Mouse (Mus musculus) neural tube, embryonic 14.5 days (tissue): ENCODE data around the gene Tanc1. TPM values are rescaled to one million over a fixed set of nuclear protein-coding genes. Genes with fewer than 3 reads are reported as not detected.

Experiments
- ATAC-seq: fragments of 200-750 bp; cut with Nextera tagmentation; 2 replicates; pipeline ENCODE4 v1.8.0; 2017; ENCODE audit warnings: low read depth, mild to moderate bottlenecking, moderate TSS enrichment, moderate library complexity
- H3K27ac ChIP-seq: fragments of 300-500 bp; sonication (generic); 2 replicates; pipeline ENCODE4 v1.5.1; 2014; ENCODE audit warnings: low read depth, mild to moderate bottlenecking, control low read depth, low read length, moderate library complexity, mixed read lengths
- H3K27me3 ChIP-seq: fragments of 300-500 bp; sonication (generic); 2 replicates; pipeline ENCODE4 v1.6.1; 2014; ENCODE audit warnings: low read length; ENCODE audit not compliant: control insufficient read depth, insufficient read depth
- H3K36me3 ChIP-seq: fragments of 300-500 bp; sonication (generic); 2 replicates; pipeline ENCODE4 v1.6.1; 2014; ENCODE audit warnings: low read length, mixed read lengths; ENCODE audit not compliant: control insufficient read depth, insufficient read depth
- H3K4me1 ChIP-seq: fragments of 300-500 bp; sonication (generic); 2 replicates; pipeline ENCODE4 v1.6.1; 2014; ENCODE audit warnings: low read length; ENCODE audit not compliant: control insufficient read depth, insufficient read depth
- H3K4me2 ChIP-seq: fragments of 300-500 bp; sonication (generic); 2 replicates; pipeline ENCODE4 v1.6.1; 2014; ENCODE audit warnings: mild to moderate bottlenecking, low read depth, low read length, control low read depth
- H3K4me3 ChIP-seq: fragments of 300-500 bp; sonication (generic); 2 replicates; pipeline ENCODE4 v1.5.1; 2014; ENCODE audit warnings: low read depth, low read length, control low read depth, mixed read lengths
- H3K9ac ChIP-seq: fragments of 300-500 bp; sonication (generic); replicated peaks from 2 replicates; pipeline ENCODE4 v1.6.1; 2014; ENCODE audit warnings: low read depth, mild to moderate bottlenecking, control low read depth, low read length, mixed read lengths
- H3K9me3 ChIP-seq: fragments of 300-500 bp; sonication (generic); 2 replicates; pipeline ENCODE4 v1.6.1; 2016; ENCODE audit warnings: low read length; ENCODE audit not compliant: control insufficient read depth
- WGBS: fragments of 180-500 bp; shearing (Covaris S2); extraction: QIAGEN DNeasy Blood & Tissue Kit; methylation state at CpG from one replicate; pipeline ENCODE4 v1.1.7; 2014; 5-methylcytosine and 5-hydroxymethylcytosine counted together
- polyA plus RNA-seq: library from polyadenylated mRNA; unstranded; fragments of >200 nt; fragmentation: Nextera tagmentation; extraction: Ambion mirVana; gene quantifications from 2 replicates; pipeline ENCODE4 v1.2.1, GENCODE M21; 2014

Tanc1 gene
- polyA plus RNA-seq, 1 experiment from 2014 or later = 5.2 TPM

- Histone ChIP-seq H3K4me1 (peaks cover 10% of the 10 kb centered on the region), H3K4me3 (no peak overlapping the region), H3K27me3 (no peaks in the 10 kb centered on the region), H3K27ac (no peak overlapping the region), H3K36me3 (no peaks in the 10 kb centered on the region), H3K9ac (no peak overlapping the region), H3K4me2 (no peak overlapping the region), H3K9me3 (no peaks in the 10 kb centered on the region)
- no peak for ATAC-seq
- WGBS = 92% methylated on average over 5 of the region's 5 CpGs
Observed at GRCm38 (mm10) chr2:59723311-59723710, 111.5 kb downstream of the Tanc1 start.

GRCm38 (mm10) chr2:59725518-59726185 is 113.8 kb downstream of the Tanc1 start:
- Histone ChIP-seq H3K36me3 (no peaks in the 10 kb centered on the region), H3K4me1 (peaks cover 10% of the 10 kb centered on the region), H3K27me3 (no peaks in the 10 kb centered on the region), H3K4me3 (no peak overlapping the region), H3K9me3 (no peaks in the 10 kb centered on the region), H3K4me2 (no peak overlapping the region), H3K9ac (no peak overlapping the region), H3K27ac (no peak overlapping the region)
- 56% methylated on average over 14 of the region's 14 CpGs for WGBS
- no peak for ATAC-seq

DNA sequence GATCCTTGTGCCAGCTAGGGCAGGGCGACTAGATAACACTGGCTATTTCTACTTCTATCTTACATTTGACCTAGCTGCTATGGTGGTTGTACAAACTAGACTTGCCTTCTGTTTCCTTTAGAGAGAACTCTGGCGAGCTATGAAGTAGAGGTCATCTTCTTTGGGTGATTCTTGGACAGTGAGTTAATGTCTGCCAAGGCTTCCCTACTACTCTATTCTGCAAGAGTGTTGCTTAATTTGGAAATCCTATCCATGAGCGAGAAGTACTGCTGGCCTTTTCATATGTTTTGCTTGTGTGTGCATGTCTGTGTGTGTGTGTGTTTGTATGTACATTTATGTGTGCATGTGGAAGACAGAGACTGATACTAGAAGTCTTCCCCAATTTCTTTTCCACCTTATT is 120.0 kb downstream of the Tanc1 start:
- no peak overlapping the region for H3K27ac ChIP-seq
- no peak overlapping the region for H3K4me2 ChIP-seq
- ATAC-seq = no peak
- no peaks in the 10 kb centered on the region for H3K36me3 ChIP-seq
- peaks cover 12% of the 10 kb centered on the region for H3K4me1 ChIP-seq
- H3K27me3 ChIP-seq = no peaks in the 10 kb centered on the region
- 95% methylated on average over 3 of the region's 3 CpGs for WGBS
- H3K9ac ChIP-seq = no peak overlapping the region
- no peaks in the 10 kb centered on the region for H3K9me3 ChIP-seq
- H3K4me3 ChIP-seq = no peak overlapping the region

GRCm38 (mm10) chr2:59733410-59733809 is 121.6 kb downstream of the Tanc1 start:
- H3K9me3 ChIP-seq = no peaks in the 10 kb centered on the region
- H3K9ac ChIP-seq = no peak overlapping the region
- WGBS = 80% methylated on average over 5 of the region's 5 CpGs
- no peak overlapping the region for H3K4me3 ChIP-seq
- no peaks in the 10 kb centered on the region for H3K36me3 ChIP-seq
- no peaks in the 10 kb centered on the region for H3K27me3 ChIP-seq
- H3K27ac ChIP-seq = no peak overlapping the region
- H3K4me2 ChIP-seq = no peak overlapping the region
- peaks cover 15% of the 10 kb centered on the region for H3K4me1 ChIP-seq
- no peak for ATAC-seq

- Histone ChIP-seq H3K9me3 (no peaks in the 10 kb centered on the region), H3K4me1 (peaks cover 15% of the 10 kb centered on the region), H3K4me2 (no peak overlapping the region; the same call in 1 of the 2 replicates), H3K36me3 (no peaks in the 10 kb centered on the region), H3K4me3 (no peak overlapping the region), H3K27ac (peak overlapping the region; percentile 79), H3K9ac (no peak overlapping the region), H3K27me3 (no peaks in the 10 kb centered on the region)
- ATAC-seq = peak; percentile 78
- WGBS = 45% methylated on average over 10 of the region's 10 CpGs
Observed at GRCm38 (mm10) chr2:59736401-59736898, 124.6 kb downstream of the Tanc1 start.

DNA sequence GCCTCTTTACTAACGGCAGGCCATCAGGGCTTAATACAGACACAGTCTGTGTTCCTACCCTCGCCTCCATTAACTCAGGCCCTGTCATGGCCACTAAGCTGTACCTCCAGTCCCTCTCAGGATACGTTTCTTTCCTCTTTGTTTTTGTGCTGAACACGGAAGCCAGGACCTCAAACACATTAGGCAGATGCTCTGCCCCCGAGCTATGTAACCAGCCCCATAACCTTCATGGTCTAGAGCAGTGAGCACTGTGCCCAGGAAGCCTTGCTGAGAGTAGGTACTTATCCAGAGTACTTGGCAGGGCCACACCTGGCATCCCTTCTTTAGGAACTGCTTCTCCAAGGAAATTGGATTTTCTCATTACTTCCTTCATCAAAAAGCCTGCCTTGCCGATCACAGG is 125.5 kb downstream of the Tanc1 start:
- H3K4me3 ChIP-seq = no peak overlapping the region
- WGBS = 75% methylated on average over 6 of the region's 6 CpGs
- H3K9ac ChIP-seq = no peak overlapping the region
- ATAC-seq = no peak
- H3K9me3 ChIP-seq = no peaks in the 10 kb centered on the region
- H3K36me3 ChIP-seq = no peaks in the 10 kb centered on the region
- peaks cover 15% of the 10 kb centered on the region for H3K4me1 ChIP-seq
- H3K27ac ChIP-seq = peak overlapping the region; percentile 22; the same call in 1 of the 2 replicates
- no peak overlapping the region for H3K4me2 ChIP-seq
- H3K27me3 ChIP-seq = no peaks in the 10 kb centered on the region

DNA sequence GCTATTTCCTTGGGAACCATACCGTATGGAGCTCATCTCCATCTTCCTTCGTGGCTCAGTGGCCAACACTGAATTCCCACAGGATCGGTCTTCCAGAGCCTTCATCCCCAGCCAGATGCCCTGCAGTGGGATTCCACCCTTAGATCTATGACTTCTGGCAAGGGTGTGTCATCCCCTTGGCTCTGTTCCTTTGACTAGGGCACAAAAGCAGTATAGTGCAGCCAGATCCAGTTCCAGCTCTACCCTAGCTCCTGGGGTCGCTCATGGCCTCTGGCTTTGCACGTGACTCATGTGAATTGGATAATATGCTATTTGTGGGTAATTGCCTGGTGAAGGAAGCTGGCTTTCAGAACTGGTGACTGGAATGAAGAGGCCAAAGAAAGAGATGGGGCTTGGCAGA is 126.5 kb downstream of the Tanc1 start:
- no peaks in the 10 kb centered on the region for H3K9me3 ChIP-seq
- ATAC-seq = 0 out of 2 replicates have a peak, but pooled peaks have one; percentile 9
- H3K4me3 ChIP-seq = no peak overlapping the region
- H3K9ac ChIP-seq = no peak overlapping the region
- H3K4me1 ChIP-seq = peaks cover 15% of the 10 kb centered on the region
- 68% methylated on average over 5 of the region's 5 CpGs for WGBS
- H3K27me3 ChIP-seq = no peaks in the 10 kb centered on the region
- H3K36me3 ChIP-seq = no peaks in the 10 kb centered on the region
- no peak overlapping the region for H3K4me2 ChIP-seq
- H3K27ac ChIP-seq = no peak overlapping the region

- no peak for ATAC-seq
- no peaks in the 10 kb centered on the region for H3K36me3 ChIP-seq
- WGBS = 89% methylated on average over 8 of the region's 8 CpGs
- H3K4me1 ChIP-seq = peaks cover 15% of the 10 kb centered on the region
- H3K4me3 ChIP-seq = no peak overlapping the region
- H3K4me2 ChIP-seq = no peak overlapping the region
- H3K27me3 ChIP-seq = no peaks in the 10 kb centered on the region
- H3K9ac ChIP-seq = no peak overlapping the region
- no peaks in the 10 kb centered on the region for H3K9me3 ChIP-seq
- no peak overlapping the region for H3K27ac ChIP-seq
Observed at GRCm38 (mm10) chr2:59739036-59739435, 127.2 kb downstream of the Tanc1 start.

GRCm38 (mm10) chr2:59742500-59743116 is 130.8 kb downstream of the Tanc1 start:
- H3K4me2 ChIP-seq = no peak overlapping the region
- no peak overlapping the region for H3K4me3 ChIP-seq
- ATAC-seq = no peak
- no peaks in the 10 kb centered on the region for H3K27me3 ChIP-seq
- no peak overlapping the region for H3K27ac ChIP-seq
- WGBS = 81% methylated on average over 12 of the region's 12 CpGs
- no peaks in the 10 kb centered on the region for H3K36me3 ChIP-seq
- no peaks in the 10 kb centered on the region for H3K4me1 ChIP-seq
- no peak overlapping the region for H3K9ac ChIP-seq
- no peaks in the 10 kb centered on the region for H3K9me3 ChIP-seq
